Mouse (Mus musculus) hindbrain, embryonic 11.5 days (tissue): ENCODE data around the gene Ets1. TPM values are rescaled to one million over a fixed set of nuclear protein-coding genes. Genes with fewer than 3 reads are reported as not detected.

Experiments
- ATAC-seq: fragments of 200-750 bp; cut with Nextera tagmentation; 2 replicates; pipeline ENCODE4 v1.8.0; 2017; ENCODE audit warnings: mild to moderate bottlenecking, moderate TSS enrichment, moderate library complexity; ENCODE audit not compliant: low FRiP score
- DNase-seq: peaks from one replicate; pipeline ENCODE4 v3.0.0-alpha.2; 2015; ENCODE audit warnings: low spot score
- H3K27ac ChIP-seq: fragments of 300-500 bp; sonication (generic); 2 replicates; pipeline ENCODE4 v1.5.1; 2014; ENCODE audit warnings: mild to moderate bottlenecking, low read depth, low read length
- H3K27me3 ChIP-seq: fragments of 300-500 bp; sonication (generic); 2 replicates; pipeline ENCODE4 v1.6.1; 2014; ENCODE audit warnings: mild to moderate bottlenecking, low read length, moderate library complexity, mixed read lengths; ENCODE audit not compliant: control insufficient read depth, insufficient read depth
- H3K36me3 ChIP-seq: fragments of 300-500 bp; sonication (generic); 2 replicates; pipeline ENCODE4 v1.6.1; 2014; ENCODE audit warnings: mild to moderate bottlenecking, low read length, moderate library complexity, mixed read lengths; ENCODE audit not compliant: control insufficient read depth, insufficient read depth
- H3K4me1 ChIP-seq: fragments of 300-500 bp; sonication (generic); replicated peaks from 2 replicates; pipeline ENCODE4 v1.6.1; 2014; ENCODE audit warnings: low read length, mixed read lengths; ENCODE audit not compliant: control insufficient read depth, insufficient read depth
- H3K4me2 ChIP-seq: fragments of 300-500 bp; sonication (generic); replicated peaks from 2 replicates; pipeline ENCODE4 v1.6.1; 2014; ENCODE audit warnings: mild to moderate bottlenecking, low read depth, low read length
- H3K4me3 ChIP-seq: fragments of 300-500 bp; sonication (generic); 2 replicates; pipeline ENCODE4 v1.5.1; 2014; ENCODE audit warnings: low read depth, low read length
- H3K9ac ChIP-seq: fragments of 300-500 bp; sonication (generic); 2 replicates; pipeline ENCODE4 v1.6.1; 2014; ENCODE audit warnings: low read depth, low read length
- H3K9me3 ChIP-seq: fragments of 300-500 bp; sonication (generic); 2 replicates; pipeline ENCODE4 v1.6.1; 2016; ENCODE audit warnings: low read length; ENCODE audit not compliant: control insufficient read depth
- WGBS: fragments of 180-500 bp; shearing (Covaris S2); extraction: QIAGEN DNeasy Blood & Tissue Kit; methylation state at CpG from one replicate; pipeline ENCODE4 v1.1.7; 2014; 5-methylcytosine and 5-hydroxymethylcytosine counted together
- polyA plus RNA-seq: library from polyadenylated mRNA; unstranded; fragments of >200 nt; fragmentation: Nextera tagmentation; extraction: Ambion mirVana; gene quantifications from 2 replicates; pipeline ENCODE4 v1.2.1, GENCODE M21; 2014

Ets1 gene
- polyA plus RNA-seq, 1 experiment from 2014 or later: 24.3 TPM

GRCm38 (mm10) chr9:32666611-32667517, 30.8 kb downstream of the Ets1 start:
- 74% methylated on average over 11 of the region's 11 CpGs for WGBS
- H3K27ac ChIP-seq: no peak overlapping the region

GRCm38 (mm10) chr9:32667518-32667908, 31.5 kb downstream of the Ets1 start:
- ATAC-seq: no peak
- H3K27me3 ChIP-seq: peaks cover 13% of the 10 kb centered on the region

More at GRCm38 (mm10) chr9:32666611-32667517, 30.8 kb downstream of the Ets1 start:
- no peaks in the 10 kb centered on the region for H3K36me3 ChIP-seq
- no peak overlapping the region for H3K4me3 ChIP-seq
- ATAC-seq (no peak), DNase-seq (no peak)
- H3K4me1 ChIP-seq: no peaks in the 10 kb centered on the region; the same call in 1 of the 2 replicates
- no peak overlapping the region for H3K9ac ChIP-seq
- H3K4me2 ChIP-seq: no peak overlapping the region
- no peaks in the 10 kb centered on the region for H3K9me3 ChIP-seq
- H3K27me3 ChIP-seq: peaks cover 9% of the 10 kb centered on the region

GRCm38 (mm10) chr9:32668075-32668673, 32.2 kb downstream of the Ets1 start:
- H3K4me3 ChIP-seq: no peak overlapping the region
- 65% methylated on average over 9 of the region's 9 CpGs for WGBS
- no peaks in the 10 kb centered on the region; the same call in 1 of the 2 replicates for H3K4me1 ChIP-seq
- no peak for DNase-seq
- no peak overlapping the region for H3K9ac ChIP-seq
- H3K9me3 ChIP-seq: no peaks in the 10 kb centered on the region
- no peaks in the 10 kb centered on the region for H3K36me3 ChIP-seq
- H3K27ac ChIP-seq: peak overlapping the region; percentile 6; the same call in 1 of the 2 replicates
- ATAC-seq: peak; percentile 68
- H3K4me2 ChIP-seq: no peak overlapping the region
- H3K27me3 ChIP-seq: peaks cover 19% of the 10 kb centered on the region

More at GRCm38 (mm10) chr9:32667518-32667908, 31.5 kb downstream of the Ets1 start:
- H3K27ac ChIP-seq: no peak overlapping the region
- 26% methylated on average over 7 of the region's 7 CpGs for WGBS
- H3K4me3 ChIP-seq: no peak overlapping the region
- H3K9me3 ChIP-seq: no peaks in the 10 kb centered on the region
- H3K4me1 ChIP-seq: no peaks in the 10 kb centered on the region; the same call in 1 of the 2 replicates
- no peak for DNase-seq
- no peak overlapping the region for H3K9ac ChIP-seq
- no peaks in the 10 kb centered on the region for H3K36me3 ChIP-seq
- no peak overlapping the region for H3K4me2 ChIP-seq

GRCm38 (mm10) chr9:32669397-32669796, 33.4 kb downstream of the Ets1 start:
- H3K4me3 ChIP-seq: no peak overlapping the region
- H3K27me3 ChIP-seq: peaks cover 29% of the 10 kb centered on the region
- no peak overlapping the region for H3K4me2 ChIP-seq
- H3K9me3 ChIP-seq: no peaks in the 10 kb centered on the region
- no peak overlapping the region for H3K9ac ChIP-seq
- 80% methylated on average over 2 of the region's 2 CpGs for WGBS
- H3K27ac ChIP-seq: no peak overlapping the region
- no peak for ATAC-seq
- DNase-seq: no peak
- H3K36me3 ChIP-seq: no peaks in the 10 kb centered on the region
- no peaks in the 10 kb centered on the region; the same call in 1 of the 2 replicates for H3K4me1 ChIP-seq

GRCm38 (mm10) chr9:32671970-32672859, 36.2 kb downstream of the Ets1 start:
- no peaks in the 10 kb centered on the region for H3K9me3 ChIP-seq
- ATAC-seq (peak; percentile 67), DNase-seq (peak; percentile 61)
- H3K36me3 ChIP-seq: no peaks in the 10 kb centered on the region
- H3K4me3 ChIP-seq: peak overlapping the region; percentile 16
- 1% methylated on average over 35 of the region's 35 CpGs for WGBS
- peaks cover 46% of the 10 kb centered on the region for H3K27me3 ChIP-seq
- H3K4me1 ChIP-seq: peaks cover 5% of the 10 kb centered on the region
- H3K27ac ChIP-seq: peak overlapping the region; percentile 30; the same call in 1 of the 2 replicates
- H3K9ac ChIP-seq: peak overlapping the region; percentile 19; the same call in 1 of the 2 replicates
- H3K4me2 ChIP-seq: peak overlapping the region; percentile 41

GRCm38 (mm10) chr9:32673923-32674322, 37.9 kb downstream of the Ets1 start:
- peaks cover 62% of the 10 kb centered on the region for H3K27me3 ChIP-seq
- H3K36me3 ChIP-seq: no peaks in the 10 kb centered on the region
- DNase-seq (no peak), ATAC-seq (no peak)
- H3K9ac ChIP-seq: no peak overlapping the region
- H3K4me2 ChIP-seq: no peak overlapping the region
- H3K27ac ChIP-seq: no peak overlapping the region
- peaks cover 5% of the 10 kb centered on the region; the same call in 1 of the 2 replicates for H3K4me1 ChIP-seq
- H3K9me3 ChIP-seq: no peaks in the 10 kb centered on the region
- H3K4me3 ChIP-seq: no peak overlapping the region
- 81% methylated on average over 3 of the region's 3 CpGs for WGBS

GRCm38 (mm10) chr9:32675671-32676409, 39.8 kb downstream of the Ets1 start:
- Histone ChIP-seq H3K9me3 (no peaks in the 10 kb centered on the region), H3K9ac (no peak overlapping the region), H3K4me2 (no peak overlapping the region), H3K36me3 (no peaks in the 10 kb centered on the region), H3K27ac (no peak overlapping the region), H3K27me3 (peaks cover 76% of the 10 kb centered on the region), H3K4me1 (peaks cover 5% of the 10 kb centered on the region; the same call in 1 of the 2 replicates), H3K4me3 (no peak overlapping the region)
- 6% methylated on average over 9 of the region's 9 CpGs for WGBS
- ATAC-seq (peak; percentile 80; the same call in 1 of the 2 replicates), DNase-seq (no peak)
